32 mouse cellular contexts compared by ENCODE assay signal in genomic region chr9:92209850-92210249, GRCm38 (mm10). TPM values are rescaled to one million over a fixed set of nuclear protein-coding genes. Genes with fewer than 3 reads are reported as not detected.
DNase-seq lines count a peak whose midpoint lies in the region; ATAC-seq and TF ChIP-seq lines count a peak whose summit lies in the region.
"Had no signal": no experiment of that assay in that cellular context is flagged by ENCODE, and none has a peak within 500 bp of the region (broad histone marks: within the 10 kb centered on the region; RNA-seq: fewer than 3 reads in every experiment).

No protein-coding gene starts in this region.

- H3K4me3 ChIP-seq in forebrain, embryonic 14.5 days (ENCODE audit: low read depth, low read length): no peak overlapping the region
- H3K4me3 ChIP-seq in forebrain, postnatal 0 days (ENCODE audit: low read depth, low read length): no peak overlapping the region
- H3K4me3 ChIP-seq in midbrain, embryonic 14.5 days (replicated peaks; ENCODE audit: low read depth, low read length): no peak overlapping the region
- H3K4me3 ChIP-seq in midbrain, embryonic 13.5 days (replicated peaks): no peak overlapping the region
- H3K4me3 ChIP-seq in midbrain, embryonic 16.5 days (ENCODE audit: low read depth, low read length): no peak overlapping the region
- H3K4me3 ChIP-seq in midbrain, embryonic 10.5 days: no peak overlapping the region
- H3K4me3 ChIP-seq: embryonic facial prominence, embryonic 13.5 days; embryonic facial prominence, embryonic 15.5 days; erythroblast, embryonic 14.5 days; forebrain, embryonic 10.5 days; forebrain, embryonic 12.5 days; forebrain, embryonic 15.5 days had no signal

- H3K9ac ChIP-seq in forebrain, embryonic 14.5 days (ENCODE audit: low read length): no peak overlapping the region
- no peak overlapping the region for H3K9ac ChIP-seq in forebrain, postnatal 0 days
- no peak overlapping the region for H3K9ac ChIP-seq in midbrain, embryonic 14.5 days (replicated peaks; ENCODE audit: low read length)
- no peak overlapping the region for H3K9ac ChIP-seq in midbrain, embryonic 13.5 days (replicated peaks)
- H3K9ac ChIP-seq in midbrain, embryonic 16.5 days (ENCODE audit: low read depth, low read length): no peak overlapping the region
- H3K9ac ChIP-seq: embryonic facial prominence, embryonic 13.5 days; embryonic facial prominence, embryonic 15.5 days; forebrain, embryonic 12.5 days; forebrain, embryonic 15.5 days had no signal

- no peak overlapping the region for H3K27ac ChIP-seq in forebrain, embryonic 14.5 days (ENCODE audit: low read depth, low read length)
- H3K27ac ChIP-seq in forebrain, postnatal 0 days (ENCODE audit: low read depth, low read length): no peak overlapping the region
- no peak overlapping the region for H3K27ac ChIP-seq in midbrain, embryonic 14.5 days (replicated peaks; ENCODE audit: low read depth, low read length)
- no peak overlapping the region for H3K27ac ChIP-seq in midbrain, embryonic 13.5 days
- H3K27ac ChIP-seq in midbrain, embryonic 16.5 days (ENCODE audit: low read length): no peak overlapping the region
- no peak overlapping the region for H3K27ac ChIP-seq in midbrain, embryonic 10.5 days (replicated peaks)
- H3K27ac ChIP-seq: embryonic facial prominence, embryonic 13.5 days; embryonic facial prominence, embryonic 15.5 days; forebrain, embryonic 10.5 days; forebrain, embryonic 12.5 days; forebrain, embryonic 15.5 days had no signal

- no peak for ATAC-seq in forebrain, embryonic 14.5 days
- no peak for ATAC-seq in forebrain, postnatal 0 days
- ATAC-seq in midbrain, embryonic 14.5 days (ENCODE audit: low FRiP score, low TSS enrichment): no peak
- ATAC-seq in midbrain, embryonic 13.5 days: no peak
- peak; percentile 74; the same call in 1 of the 2 replicates for ATAC-seq in midbrain, embryonic 16.5 days
- ATAC-seq: activated CD4-positive, CD25-positive, alpha-beta regulatory T cell, adult 4 months; CD4-positive, CD25-positive, alpha-beta regulatory T cell, adult 4 months; Patski had no signal

- 44% methylated on average over 3 of the region's 3 CpGs for whole genome bisulfite sequencing in forebrain, embryonic 14.5 days
- WGBS in forebrain, postnatal 0 days: 42% methylated on average over 3 of the region's 3 CpGs
- 57% methylated on average over 3 of the region's 3 CpGs for WGBS in midbrain, embryonic 14.5 days
- WGBS in midbrain, embryonic 13.5 days: 57% methylated on average over 3 of the region's 3 CpGs
- WGBS in midbrain, embryonic 16.5 days: 48% methylated on average over 3 of the region's 3 CpGs
- 79% methylated on average over 3 of the region's 3 CpGs for whole genome bisulfite sequencing in midbrain, embryonic 10.5 days

- no peak overlapping the region for H3K4me2 ChIP-seq in forebrain, embryonic 14.5 days (ENCODE audit: low read length)
- no peak overlapping the region for H3K4me2 ChIP-seq in forebrain, postnatal 0 days (ENCODE audit: low read depth)
- no peak overlapping the region for H3K4me2 ChIP-seq in midbrain, embryonic 14.5 days (ENCODE audit: low read length)
- H3K4me2 ChIP-seq in midbrain, embryonic 13.5 days (replicated peaks): no peak overlapping the region
- no peak overlapping the region for H3K4me2 ChIP-seq in midbrain, embryonic 16.5 days (ENCODE audit: low read length)
- H3K4me2 ChIP-seq: embryonic facial prominence, embryonic 13.5 days; embryonic facial prominence, embryonic 15.5 days; forebrain, embryonic 12.5 days; forebrain, embryonic 15.5 days had no signal

- no peaks in the 10 kb centered on the region for H3K4me1 ChIP-seq in forebrain, embryonic 14.5 days (ENCODE audit: control insufficient read depth, insufficient read depth, low read length)
- no peaks in the 10 kb centered on the region for H3K4me1 ChIP-seq in forebrain, postnatal 0 days (ENCODE audit: insufficient read depth)
- H3K4me1 ChIP-seq in midbrain, embryonic 14.5 days (ENCODE audit: control insufficient read depth, insufficient read depth, low read length): no peaks in the 10 kb centered on the region
- H3K4me1 ChIP-seq in midbrain, embryonic 13.5 days (replicated peaks): no peaks in the 10 kb centered on the region
- H3K4me1 ChIP-seq in midbrain, embryonic 16.5 days (ENCODE audit: control insufficient read depth, insufficient read depth, low read length): no peaks in the 10 kb centered on the region
- H3K4me1 ChIP-seq in midbrain, embryonic 10.5 days: no peaks in the 10 kb centered on the region
- H3K4me1 ChIP-seq: embryonic facial prominence, embryonic 13.5 days; embryonic facial prominence, embryonic 15.5 days; forebrain, embryonic 10.5 days; forebrain, embryonic 12.5 days; forebrain, embryonic 15.5 days had no signal

- TF ChIP-seq CTCF in forebrain, postnatal 0 days (IDR thresholded peaks at IDR 0.05; ENCODE audit: low read depth): no peak

- peak; percentile 16 for DNase-seq in forebrain, embryonic 14.5 days (ENCODE audit: low spot score)
- no peak for DNase-seq in forebrain, postnatal 0 days
- DNase-seq in midbrain, embryonic 14.5 days: peak; percentile 39
- DNase-seq in midbrain, embryonic 10.5 days (ENCODE audit: low spot score): no peak
- no peak for DNase-seq in layer of hippocampus, postnatal 10 days (ENCODE audit: low spot score in 2 of 2)
- DNase-seq: adrenal gland, adult 8-10 months; adrenal gland, postnatal 14 days; adrenal gland, postnatal 36 days; B cell, adult 2 months; cerebellum, adult 11 months; cerebellum, adult 18-20 months; cerebellum, adult 8-10 months; cerebellum, adult 9-11 months; cerebellum, postnatal 14 days; cerebellum, postnatal 36 days; embryo, embryonic 11 days had no signal

- H3K9me3 ChIP-seq in forebrain, embryonic 14.5 days (replicated peaks; ENCODE audit: control insufficient read depth, low read length): no peaks in the 10 kb centered on the region
- H3K9me3 ChIP-seq in forebrain, postnatal 0 days (ENCODE audit: low read length): no peaks in the 10 kb centered on the region
- no peaks in the 10 kb centered on the region for H3K9me3 ChIP-seq in midbrain, embryonic 14.5 days (ENCODE audit: control insufficient read depth, low read length)
- H3K9me3 ChIP-seq in midbrain, embryonic 13.5 days: no peaks in the 10 kb centered on the region
- no peaks in the 10 kb centered on the region for H3K9me3 ChIP-seq in midbrain, embryonic 16.5 days (replicated peaks; ENCODE audit: control insufficient read depth, low read length, poor library complexity, severe bottlenecking)
- H3K9me3 ChIP-seq in midbrain, embryonic 10.5 days (replicated peaks): no peaks in the 10 kb centered on the region
- H3K9me3 ChIP-seq: embryonic facial prominence, embryonic 13.5 days; embryonic facial prominence, embryonic 15.5 days; forebrain, embryonic 10.5 days; forebrain, embryonic 12.5 days; forebrain, embryonic 15.5 days; G1E had no signal

- H3K27me3 ChIP-seq in forebrain, embryonic 14.5 days (replicated peaks; ENCODE audit: control insufficient read depth, insufficient read depth, low read length): no peaks in the 10 kb centered on the region
- no peaks in the 10 kb centered on the region for H3K27me3 ChIP-seq in forebrain, postnatal 0 days (ENCODE audit: insufficient read depth, low read length)
- no peaks in the 10 kb centered on the region for H3K27me3 ChIP-seq in midbrain, embryonic 14.5 days (ENCODE audit: control insufficient read depth, insufficient read depth, low read length)
- no peaks in the 10 kb centered on the region for H3K27me3 ChIP-seq in midbrain, embryonic 13.5 days
- H3K27me3 ChIP-seq in midbrain, embryonic 16.5 days (ENCODE audit: control insufficient read depth, insufficient read depth, low read depth, low read length): no peaks in the 10 kb centered on the region
- H3K27me3 ChIP-seq in midbrain, embryonic 10.5 days (ENCODE audit: low read depth, poor library complexity, severe bottlenecking): no peaks in the 10 kb centered on the region
- H3K27me3 ChIP-seq: CH12.LX; embryonic facial prominence, embryonic 13.5 days; embryonic facial prominence, embryonic 15.5 days; forebrain, embryonic 12.5 days; forebrain, embryonic 15.5 days; Patski had no signal

- H3K36me3 ChIP-seq in forebrain, embryonic 14.5 days (ENCODE audit: control insufficient read depth, insufficient read depth, low read length): no peaks in the 10 kb centered on the region
- H3K36me3 ChIP-seq in forebrain, postnatal 0 days (ENCODE audit: insufficient read depth): no peaks in the 10 kb centered on the region
- no peaks in the 10 kb centered on the region for H3K36me3 ChIP-seq in midbrain, embryonic 14.5 days (ENCODE audit: control insufficient read depth, insufficient read depth, low read length)
- no peaks in the 10 kb centered on the region for H3K36me3 ChIP-seq in midbrain, embryonic 13.5 days
- H3K36me3 ChIP-seq in midbrain, embryonic 16.5 days (ENCODE audit: control insufficient read depth, insufficient read depth, low read length): no peaks in the 10 kb centered on the region
- no peaks in the 10 kb centered on the region for H3K36me3 ChIP-seq in midbrain, embryonic 10.5 days
- H3K36me3 ChIP-seq: embryonic facial prominence, embryonic 13.5 days; embryonic facial prominence, embryonic 15.5 days; forebrain, embryonic 10.5 days; forebrain, embryonic 12.5 days; forebrain, embryonic 15.5 days; G1E had no signal

RNA-seq across cellular contexts. Expression of gene Plscr5, which starts 17.1 kb away (rescaled TPM):
- polyA plus RNA-seq in forebrain, embryonic 14.5 days (2014; fragmentation: Nextera tagmentation; extraction: Ambion mirVana): 0.24 TPM in 1 of 2 replicates, not detected in the other
- total RNA-seq in forebrain, postnatal 0 days (2014; rRNA removed): 0.24 TPM in 1 of 2 replicates, not detected in the other
- 0.20 and 0.68 TPM in 2 replicates for polyA plus RNA-seq in forebrain, postnatal 0 days (2015; fragmentation: Nextera tagmentation; extraction: Ambion mirVana)
- 0.36 and 0.47 TPM in 2 replicates for polyA plus RNA-seq in midbrain, embryonic 14.5 days (2014; fragmentation: Nextera tagmentation; extraction: Ambion mirVana)
- 0.22 TPM in 1 of 2 replicates, not detected in the other for polyA plus RNA-seq in midbrain, embryonic 13.5 days (2015; fragmentation: Nextera tagmentation; extraction: Ambion mirVana)
- 0.24 and 0.45 TPM in 2 replicates for polyA plus RNA-seq in midbrain, embryonic 16.5 days (2015; fragmentation: Nextera tagmentation; extraction: Ambion mirVana)
- not detected in 2 replicates for polyA plus RNA-seq in midbrain, embryonic 10.5 days (2016; fragmentation: Nextera tagmentation; extraction: Ambion mirVana)
- total RNA-seq in layer of hippocampus, postnatal 10 days (2021): under 1 TPM; 0.29 to 0.62 TPM
- total RNA-seq: adrenal gland, adult 18-20 months; adrenal gland, adult 8-10 months; adrenal gland, postnatal 14 days; adrenal gland, postnatal 36 days; CH12.LX; common myeloid progenitor, adult 5-6 weeks; G1E had no signal
- polyA plus RNA-seq: activated CD4-positive, CD25-positive, alpha-beta regulatory T cell, adult 4 months; CD4-positive, CD25-positive, alpha-beta regulatory T cell, adult 4 months; embryonic facial prominence, embryonic 11.5 days; embryonic facial prominence, embryonic 13.5 days; embryonic facial prominence, embryonic 15.5 days; erythroblast, embryonic 14.5 days; forebrain, embryonic 10.5 days; forebrain, embryonic 12.5 days; G1E; Patski had no signal

RNA-seq across cellular contexts. Expression of gene Plscr1, which starts 39.7 kb away (rescaled TPM):
- polyA plus RNA-seq in forebrain, embryonic 14.5 days (2014; fragmentation: Nextera tagmentation; extraction: Ambion mirVana): 7.1 and 8.6 TPM in 2 replicates
- 5.1 and 6.9 TPM in 2 replicates for total RNA-seq in forebrain, postnatal 0 days (2014; rRNA removed)
- polyA plus RNA-seq in forebrain, postnatal 0 days (2015; fragmentation: Nextera tagmentation; extraction: Ambion mirVana): 5.0 and 6.1 TPM in 2 replicates
- polyA plus RNA-seq in midbrain, embryonic 14.5 days (2014; fragmentation: Nextera tagmentation; extraction: Ambion mirVana): 7.8 and 10.0 TPM in 2 replicates
- 11.6 TPM in 2 replicates for polyA plus RNA-seq in midbrain, embryonic 13.5 days (2015; fragmentation: Nextera tagmentation; extraction: Ambion mirVana)
- polyA plus RNA-seq in midbrain, embryonic 16.5 days (2015; fragmentation: Nextera tagmentation; extraction: Ambion mirVana): 7.9 and 8.8 TPM in 2 replicates
- polyA plus RNA-seq in midbrain, embryonic 10.5 days (2016; fragmentation: Nextera tagmentation; extraction: Ambion mirVana): 29.8 and 32.9 TPM in 2 replicates
- 1 to 10 TPM; 1.7 to 1.8 TPM for total RNA-seq in layer of hippocampus, postnatal 10 days (2021)

Comparison
In these comparisons a context has a peak if more than half of its experiments do, and no peak if none do; other contexts are left out.
1. DNase-seq: peak in forebrain, embryonic 14.5 days (single experiment) and midbrain, embryonic 14.5 days (single experiment); none in forebrain, postnatal 0 days (single experiment), midbrain, embryonic 10.5 days (single experiment) and layer of hippocampus, postnatal 10 days (0 of 2).